ENCODE assay signal across 24 mouse cellular contexts in the genomic region with DNA sequence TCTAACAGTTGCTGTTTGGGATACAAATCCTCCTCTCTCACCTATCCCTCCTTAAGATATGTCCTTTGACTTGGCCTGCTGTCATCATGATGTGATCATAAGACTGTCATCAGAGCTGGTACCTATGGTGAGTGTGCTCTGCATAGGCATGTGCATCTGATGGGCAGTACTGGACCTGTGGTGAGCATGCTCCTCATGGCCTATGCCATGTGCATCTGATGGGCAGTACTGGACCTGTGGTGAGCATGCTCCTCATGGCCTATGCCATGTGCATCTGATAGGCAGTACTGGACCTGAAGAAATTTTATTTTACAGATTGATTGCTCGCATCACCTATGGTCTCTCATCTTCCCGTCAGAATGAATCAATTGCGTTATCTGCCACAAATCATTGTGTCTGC.
DNase-seq lines count a peak whose midpoint lies in the region; ATAC-seq lines count a peak whose summit lies in the region.
"Had no signal": no experiment of that assay in that cellular context is flagged by ENCODE, and none has a peak within 500 bp of the region (broad histone marks: within the 10 kb centered on the region; RNA-seq: fewer than 3 reads in every experiment).

No protein-coding gene starts in this region.

- no peak overlapping the region for H3K4me3 ChIP-seq in heart, embryonic 11.5 days (ENCODE audit: low read depth, low read length)
- no peak overlapping the region for H3K4me3 ChIP-seq in heart, embryonic 12.5 days
- H3K4me3 ChIP-seq in limb, embryonic 11.5 days (ENCODE audit: low read depth, low read length) = no peak overlapping the region
- H3K4me3 ChIP-seq in limb, embryonic 10.5 days = no peak overlapping the region
- no peak overlapping the region for H3K4me3 ChIP-seq in midbrain, embryonic 15.5 days
- H3K4me3 ChIP-seq in neural tube, embryonic 12.5 days = no peak overlapping the region
- H3K4me3 ChIP-seq: heart, embryonic 10.5 days; hindbrain, embryonic 15.5 days; kidney, embryonic 15.5 days; limb, embryonic 15.5 days; lung, embryonic 15.5 days; megakaryocyte, embryonic 14.5 days had no signal

- H3K27ac ChIP-seq in heart, embryonic 11.5 days (ENCODE audit: low read depth, low read length) = no peak overlapping the region
- no peak overlapping the region for H3K27ac ChIP-seq in heart, embryonic 12.5 days (ENCODE audit: poor library complexity, severe bottlenecking)
- no peak overlapping the region for H3K27ac ChIP-seq in limb, embryonic 11.5 days (replicated peaks; ENCODE audit: low read depth, low read length)
- no peak overlapping the region for H3K27ac ChIP-seq in limb, embryonic 10.5 days
- no peak overlapping the region for H3K27ac ChIP-seq in midbrain, embryonic 15.5 days
- H3K27ac ChIP-seq in neural tube, embryonic 12.5 days = no peak overlapping the region
- H3K27ac ChIP-seq: heart, embryonic 10.5 days; hindbrain, embryonic 15.5 days; kidney, embryonic 15.5 days; limb, embryonic 15.5 days; liver, embryonic 14.5 days; lung, embryonic 15.5 days; stomach, postnatal 0 days had no signal

- no peaks in the 10 kb centered on the region for H3K4me1 ChIP-seq in heart, embryonic 11.5 days (ENCODE audit: control insufficient read depth, insufficient read depth, low read length)
- 0 out of 2 replicates have a peak, but pooled peaks cover 2% of the 10 kb centered on the region for H3K4me1 ChIP-seq in heart, embryonic 12.5 days (replicated peaks)
- H3K4me1 ChIP-seq in limb, embryonic 11.5 days (ENCODE audit: control insufficient read depth, insufficient read depth, low read length) = no peaks in the 10 kb centered on the region
- peaks cover 7% of the 10 kb centered on the region; the same call in 1 of the 2 replicates for H3K4me1 ChIP-seq in limb, embryonic 10.5 days
- 0 out of 2 replicates have a peak, but pooled peaks cover 8% of the 10 kb centered on the region for H3K4me1 ChIP-seq in midbrain, embryonic 15.5 days
- no peaks in the 10 kb centered on the region for H3K4me1 ChIP-seq in neural tube, embryonic 12.5 days
- H3K4me1 ChIP-seq: heart, embryonic 10.5 days; hindbrain, embryonic 15.5 days; kidney, embryonic 15.5 days; limb, embryonic 15.5 days; lung, embryonic 15.5 days; megakaryocyte, embryonic 14.5 days had no signal

- 81% methylated on average over 3 of the region's 3 CpGs for WGBS in heart, embryonic 11.5 days (ENCODE audit: insufficient replicate concordance)
- WGBS in heart, embryonic 12.5 days = 72% methylated on average over 3 of the region's 3 CpGs
- WGBS in limb, embryonic 11.5 days = 92% methylated on average over 3 of the region's 3 CpGs
- WGBS in limb, embryonic 10.5 days = 89% methylated on average over 3 of the region's 3 CpGs
- WGBS in midbrain, embryonic 15.5 days = 80% methylated on average over 3 of the region's 3 CpGs
- 81% methylated on average over 3 of the region's 3 CpGs for WGBS in neural tube, embryonic 12.5 days

- no peaks in the 10 kb centered on the region for H3K27me3 ChIP-seq in heart, embryonic 11.5 days (ENCODE audit: control insufficient read depth, insufficient read depth, low read length)
- H3K27me3 ChIP-seq in heart, embryonic 12.5 days (replicated peaks) = no peaks in the 10 kb centered on the region
- no peaks in the 10 kb centered on the region for H3K27me3 ChIP-seq in limb, embryonic 11.5 days (ENCODE audit: control insufficient read depth, insufficient read depth, low read length)
- H3K27me3 ChIP-seq in limb, embryonic 10.5 days (ENCODE audit: low read depth, poor library complexity, severe bottlenecking) = no peaks in the 10 kb centered on the region
- no peaks in the 10 kb centered on the region for H3K27me3 ChIP-seq in midbrain, embryonic 15.5 days (replicated peaks)
- no peaks in the 10 kb centered on the region for H3K27me3 ChIP-seq in neural tube, embryonic 12.5 days (replicated peaks)
- H3K27me3 ChIP-seq: hindbrain, embryonic 15.5 days; kidney, embryonic 15.5 days; limb, embryonic 15.5 days; lung, embryonic 15.5 days; megakaryocyte, embryonic 14.5 days had no signal

- H3K9me3 ChIP-seq in heart, embryonic 11.5 days (replicated peaks; ENCODE audit: control insufficient read depth, low read length) = no peaks in the 10 kb centered on the region
- no peaks in the 10 kb centered on the region for H3K9me3 ChIP-seq in heart, embryonic 12.5 days (replicated peaks)
- no peaks in the 10 kb centered on the region for H3K9me3 ChIP-seq in limb, embryonic 11.5 days (ENCODE audit: control insufficient read depth, low read length)
- H3K9me3 ChIP-seq in limb, embryonic 10.5 days (replicated peaks) = no peaks in the 10 kb centered on the region
- H3K9me3 ChIP-seq in midbrain, embryonic 15.5 days = no peaks in the 10 kb centered on the region
- H3K9me3 ChIP-seq in neural tube, embryonic 12.5 days = no peaks in the 10 kb centered on the region
- H3K9me3 ChIP-seq: hindbrain, embryonic 15.5 days; kidney, embryonic 15.5 days; limb, embryonic 15.5 days; lung, embryonic 15.5 days had no signal

- H3K9ac ChIP-seq in heart, embryonic 11.5 days (ENCODE audit: low read depth, low read length) = no peak overlapping the region
- H3K9ac ChIP-seq in heart, embryonic 12.5 days = no peak overlapping the region
- no peak overlapping the region for H3K9ac ChIP-seq in limb, embryonic 11.5 days (ENCODE audit: low read length)
- H3K9ac ChIP-seq in midbrain, embryonic 15.5 days = no peak overlapping the region
- no peak overlapping the region for H3K9ac ChIP-seq in neural tube, embryonic 12.5 days
- H3K9ac ChIP-seq: hindbrain, embryonic 15.5 days; kidney, embryonic 15.5 days; limb, embryonic 15.5 days; liver, embryonic 14.5 days; lung, embryonic 15.5 days had no signal

- 0 out of 2 replicates have a peak, but pooled peaks have one; percentile 52 for ATAC-seq in heart, embryonic 11.5 days (replicated peaks; ENCODE audit: insufficient number of reproducible peaks, low FRiP score, low TSS enrichment)
- no peak for ATAC-seq in heart, embryonic 12.5 days (ENCODE audit: insufficient number of reproducible peaks, low FRiP score)
- 0 out of 2 replicates have a peak, but pooled peaks have one; percentile 39 for ATAC-seq in limb, embryonic 11.5 days (ENCODE audit: insufficient number of reproducible peaks, low FRiP score, low TSS enrichment, low read depth)
- ATAC-seq in midbrain, embryonic 15.5 days (replicated peaks) = peak; percentile 67
- peak; percentile 37; the same call in 1 of the 2 replicates for ATAC-seq in neural tube, embryonic 12.5 days (ENCODE audit: low FRiP score, low read depth)

- no peak overlapping the region for H3K4me2 ChIP-seq in heart, embryonic 11.5 days
- H3K4me2 ChIP-seq in heart, embryonic 12.5 days = no peak overlapping the region
- H3K4me2 ChIP-seq in limb, embryonic 11.5 days (ENCODE audit: low read depth, severe bottlenecking) = no peak overlapping the region
- no peak overlapping the region for H3K4me2 ChIP-seq in midbrain, embryonic 15.5 days
- H3K4me2 ChIP-seq in neural tube, embryonic 12.5 days (replicated peaks) = no peak overlapping the region
- H3K4me2 ChIP-seq: hindbrain, embryonic 15.5 days; kidney, embryonic 15.5 days; limb, embryonic 15.5 days; lung, embryonic 15.5 days had no signal

- no peak for DNase-seq in limb, embryonic 11.5 days (ENCODE audit: low spot score)
- DNase-seq in limb, embryonic 10.5 days (ENCODE audit: low spot score) = no peak
- no peak for DNase-seq in T-cell, adult 2 months (ENCODE audit: low spot score)
- DNase-seq: adrenal gland, postnatal 10 days; cerebellum, adult 18-20 months; cerebellum, postnatal 14 days; heart, postnatal 10 days; kidney, adult 11 months; layer of hippocampus, adult 9-11 months; lung, postnatal 36 days; thymus, adult 2 months; thymus, postnatal 4 days had no signal

- no peaks in the 10 kb centered on the region for H3K36me3 ChIP-seq in heart, embryonic 11.5 days (ENCODE audit: control insufficient read depth, insufficient read depth, low read length)
- no peaks in the 10 kb centered on the region for H3K36me3 ChIP-seq in heart, embryonic 12.5 days
- no peaks in the 10 kb centered on the region for H3K36me3 ChIP-seq in limb, embryonic 11.5 days (ENCODE audit: control insufficient read depth, insufficient read depth, low read length)
- H3K36me3 ChIP-seq in limb, embryonic 10.5 days = no peaks in the 10 kb centered on the region
- H3K36me3 ChIP-seq in midbrain, embryonic 15.5 days (replicated peaks) = no peaks in the 10 kb centered on the region
- no peaks in the 10 kb centered on the region for H3K36me3 ChIP-seq in neural tube, embryonic 12.5 days
- H3K36me3 ChIP-seq: heart, embryonic 10.5 days; hindbrain, embryonic 15.5 days; kidney, embryonic 15.5 days; limb, embryonic 15.5 days; lung, embryonic 15.5 days had no signal
